Mouse (Mus musculus) left cerebral cortex, adult 2 months (tissue): ENCODE measurements around the gene Hmcn1. TPM values are rescaled to one million over a fixed set of nuclear protein-coding genes. Genes with fewer than 3 reads are reported as not detected.

ENCODE experiments used
- DNase-seq, 2 experiments: peaks; one replicate each; pipeline ENCODE4 v3.0.0; 2021 to 2022; ENCODE audit warnings: low spot score in 2 of 2, mixed read lengths in 1 of 2; ENCODE audit errors: extremely low spot score in 1 of 2
- H3K27ac ChIP-seq: fragments of 200-600 bp; 2 replicates; pipeline ENCODE4 v1.8.1; 2022
- H3K4me3 ChIP-seq: fragments of 200-600 bp; 2 replicates; pipeline ENCODE4 v1.8.1; 2022
- CTCF ChIP-seq: fragments of 200-600 bp; IDR thresholded peaks from 2 replicates; pipeline ENCODE4 v1.8.1; 2022; ENCODE audit warnings: antibody characterized with exemption, mild to moderate bottlenecking, moderate library complexity
- intact Hi-C: fragments of 180-260 bp; cut with DNase I; formaldehyde crosslinking; loops from one replicate; pipeline ENCODE4 v1.15.1; 2025
- total RNA-seq, 2 experiments: library from RNA; stranded (reverse); gene quantifications; 2 replicates each; pipeline ENCODE4 v1.2.3; 2021

Gene Hmcn1
- total RNA-seq, 2 experiments from 2014 or later, result 1.6 to 3.5 TPM

- H3K4me3 ChIP-seq, result no peak overlapping the region
- intact Hi-C loops, result no loop called here
- H3K27ac ChIP-seq, result peak overlapping the region; percentile 47; the same call in 1 of the 2 replicates
- no peak for DNase-seq
- TF ChIP-seq CTCF, result no peak
These were observed 32.0 kb upstream of the Hmcn1 start for GRCm38 (mm10) chr1:151025049-151025773.

- DNase-seq, result no peak
- no peak for TF ChIP-seq CTCF
- intact Hi-C loops, result no loop called here
- H3K4me3 ChIP-seq, result no peak overlapping the region
- H3K27ac ChIP-seq, result no peak overlapping the region
These were observed 26.1 kb upstream of the Hmcn1 start for GRCm38 (mm10) chr1:151019273-151019890.

DNA sequence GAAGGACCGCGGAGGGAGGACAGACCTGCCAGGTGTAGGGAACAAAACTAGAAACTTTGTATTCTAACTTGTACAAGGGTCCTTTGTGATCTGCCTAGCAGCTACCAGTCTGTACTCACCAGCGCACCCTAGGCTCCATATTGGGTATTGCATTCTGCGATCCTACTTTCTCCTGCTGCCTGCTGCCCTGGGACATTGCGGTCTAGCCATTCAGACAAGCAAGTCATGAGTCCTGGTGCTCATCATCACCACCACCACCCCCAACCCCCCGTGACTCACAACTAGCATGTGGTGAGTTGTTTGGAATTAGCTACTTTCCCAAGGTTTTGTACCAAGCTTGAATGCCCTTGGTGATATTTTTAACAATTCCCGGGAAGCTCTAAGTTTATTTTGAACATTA is 17.8 kb upstream of the Hmcn1 start:
- no peak overlapping the region for H3K27ac ChIP-seq
- DNase-seq, result peak; percentile 34 to 54
- TF ChIP-seq CTCF, result peak; percentile 67
- intact Hi-C loops, result no loop called here
- no peak overlapping the region for H3K4me3 ChIP-seq

GRCm38 (mm10) chr1:151009115-151009797 is 16.0 kb upstream of the Hmcn1 start:
- TF ChIP-seq CTCF, result peak; percentile 90
- H3K4me3 ChIP-seq, result no peak overlapping the region
- intact Hi-C loops, result loop anchor here (1.0 to 5.0 kb wide), 3 partner anchors 87 to 469 kb away; no protein-coding TSS in a partner anchor
- peak; percentile 63 to 69 for DNase-seq
- H3K27ac ChIP-seq, result no peak overlapping the region

- no peak for DNase-seq
- intact Hi-C loops, result loop anchor here (5.0 kb wide), 1 partner anchor 85 kb away; no protein-coding TSS in a partner anchor
- Histone ChIP-seq H3K27ac (no peak overlapping the region), H3K4me3 (no peak overlapping the region)
- TF ChIP-seq CTCF, result no peak
These were observed 14.5 kb upstream of the Hmcn1 start for GRCm38 (mm10) chr1:151007747-151008146.

- H3K4me3 ChIP-seq, result no peak overlapping the region
- intact Hi-C loops, result no loop called here
- no peak for TF ChIP-seq CTCF
These were observed 10.8 kb upstream of the Hmcn1 start for GRCm38 (mm10) chr1:151004007-151004406.

DNA sequence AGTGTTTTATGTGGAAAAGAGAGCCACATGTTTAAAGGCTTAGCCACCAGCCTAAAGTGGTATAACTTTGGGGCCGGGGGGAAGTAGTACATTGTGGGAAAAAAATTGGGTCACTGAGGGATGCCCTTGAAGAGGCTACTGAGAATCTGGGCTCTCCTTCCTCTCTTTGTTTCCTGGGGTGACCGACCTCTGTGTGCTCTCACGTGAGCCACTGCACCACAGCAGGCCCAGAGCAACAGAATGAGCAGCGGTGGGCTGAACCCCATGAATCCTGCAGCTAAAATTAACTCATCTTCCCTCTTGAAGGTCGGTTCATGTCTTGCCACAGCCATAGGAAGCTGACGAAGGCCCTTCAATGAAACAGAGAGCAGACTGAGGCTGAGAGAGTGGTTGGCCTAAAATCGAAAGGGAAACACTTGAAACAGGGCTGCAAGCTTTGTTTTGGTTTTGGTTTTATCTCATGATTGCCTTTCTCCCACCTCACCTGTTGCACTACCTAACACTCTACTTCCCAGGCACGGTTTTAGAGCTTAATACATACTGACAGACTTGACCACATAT is 8.7 kb upstream of the Hmcn1 start:
- intact Hi-C loops, result no loop called here
- no peak overlapping the region for H3K27ac ChIP-seq
- TF ChIP-seq CTCF, result no peak
- H3K4me3 ChIP-seq, result no peak overlapping the region
- DNase-seq, result no peak

More at GRCm38 (mm10) chr1:151004007-151004406, 10.8 kb upstream of the Hmcn1 start:
- no peak for DNase-seq
- H3K27ac ChIP-seq, result no peak overlapping the region

GRCm38 (mm10) chr1:151000714-151001113 is 7.5 kb upstream of the Hmcn1 start:
- intact Hi-C loops, result no loop called here
- Histone ChIP-seq H3K4me3 (no peak overlapping the region), H3K27ac (no peak overlapping the region)
- DNase-seq, result no peak
- TF ChIP-seq CTCF, result no peak

GRCm38 (mm10) chr1:150994612-150995011 is 1.4 kb upstream of the Hmcn1 start:
- DNase-seq, result no peak
- no peak overlapping the region for H3K27ac ChIP-seq
- intact Hi-C loops, result no loop called here
- H3K4me3 ChIP-seq, result no peak overlapping the region
- TF ChIP-seq CTCF, result no peak

DNA sequence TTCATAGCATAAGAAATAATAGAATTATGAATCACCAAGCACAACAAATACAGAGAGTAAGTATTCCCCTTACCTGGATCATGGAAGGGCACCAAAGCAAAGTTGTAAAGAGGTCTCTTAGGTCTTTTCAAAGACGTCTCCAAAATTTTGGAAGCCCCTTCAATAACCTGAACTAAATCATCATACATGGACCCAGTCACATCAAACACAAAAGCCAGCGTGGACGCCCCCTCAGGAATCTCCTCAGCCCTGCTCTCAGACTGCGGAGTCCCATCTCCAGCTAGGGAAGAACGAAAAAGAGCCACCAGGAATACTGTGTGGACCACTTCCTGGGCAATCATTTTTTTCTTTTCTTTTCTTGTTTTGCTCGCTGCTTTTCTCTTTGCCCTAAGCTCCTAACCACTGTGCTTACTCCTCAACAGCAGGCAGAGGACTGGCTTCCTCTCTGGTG is 499 bp downstream of the Hmcn1 start:
- intact Hi-C loops, result no loop called here
- DNase-seq, result no peak
- no peak for TF ChIP-seq CTCF
- H3K27ac ChIP-seq, result no peak overlapping the region; the same call in 1 of the 2 replicates
- peak overlapping the region; percentile 29 for H3K4me3 ChIP-seq

DNA sequence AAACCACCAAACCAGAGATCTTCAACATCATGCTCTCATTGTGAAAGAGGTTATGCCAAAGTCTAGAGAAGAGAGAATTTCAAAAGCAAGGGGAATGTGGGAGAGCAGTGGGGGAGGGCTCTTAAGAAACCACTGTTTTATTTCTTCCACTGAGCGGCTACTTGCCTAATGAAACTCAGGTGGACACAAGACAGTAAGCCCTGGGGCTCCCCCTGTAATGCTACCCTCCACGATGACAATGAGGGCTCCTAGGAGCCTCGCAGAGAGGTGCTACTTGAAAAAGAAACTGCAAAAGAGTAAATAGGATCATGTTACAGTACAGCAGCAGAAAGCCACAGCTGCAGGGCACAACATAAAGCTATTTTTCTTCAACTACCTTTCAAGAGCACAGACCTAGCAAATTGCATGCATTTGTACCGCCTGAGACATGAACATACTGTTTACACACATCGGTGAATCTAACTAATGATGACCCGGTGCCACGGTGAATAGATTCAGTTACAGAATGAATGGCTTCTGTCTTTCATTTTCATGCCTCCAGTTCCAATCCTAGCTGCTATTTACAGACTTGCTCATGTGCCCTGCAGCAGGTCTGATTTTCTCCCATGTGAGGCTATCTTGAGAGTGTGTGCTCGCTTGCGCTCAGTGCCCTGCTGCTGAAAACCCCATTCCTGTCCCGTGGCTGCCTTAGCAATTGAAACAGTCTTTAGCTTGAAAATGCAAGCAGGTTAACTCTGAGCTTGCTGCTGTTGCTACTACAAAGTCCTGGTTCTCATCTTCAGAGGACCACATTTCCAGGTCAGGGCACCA is 1.3 kb downstream of the Hmcn1 start:
- Histone ChIP-seq H3K4me3 (peak overlapping the region; percentile 18), H3K27ac (no peak overlapping the region)
- DNase-seq, result no peak
- intact Hi-C loops, result no loop called here
- TF ChIP-seq CTCF, result no peak
